Mouse (Mus musculus) brain, embryonic 14.5 days (tissue): ENCODE results near the gene Gja5.

Experiments
- CTCF ChIP-seq: fragments of 200-500 bp; IDR thresholded peaks from 2 replicates; pipeline ENCODE4 v1.5.1; 2012; ENCODE audit warnings: inconsistent platforms, mild to moderate bottlenecking, moderate library complexity, borderline replicate concordance; ENCODE audit not compliant: insufficient read depth, insufficient read length; ENCODE audit errors: extremely low read depth
- POLR2A ChIP-seq: fragments of 200-500 bp; IDR thresholded peaks from 2 replicates; pipeline ENCODE4 v1.6.1; 2012; ENCODE audit warnings: mild to moderate bottlenecking, inconsistent platforms, borderline replicate concordance; ENCODE audit not compliant: poor library complexity, insufficient read depth, insufficient read length, severe bottlenecking; ENCODE audit errors: extremely low read depth

DNA sequence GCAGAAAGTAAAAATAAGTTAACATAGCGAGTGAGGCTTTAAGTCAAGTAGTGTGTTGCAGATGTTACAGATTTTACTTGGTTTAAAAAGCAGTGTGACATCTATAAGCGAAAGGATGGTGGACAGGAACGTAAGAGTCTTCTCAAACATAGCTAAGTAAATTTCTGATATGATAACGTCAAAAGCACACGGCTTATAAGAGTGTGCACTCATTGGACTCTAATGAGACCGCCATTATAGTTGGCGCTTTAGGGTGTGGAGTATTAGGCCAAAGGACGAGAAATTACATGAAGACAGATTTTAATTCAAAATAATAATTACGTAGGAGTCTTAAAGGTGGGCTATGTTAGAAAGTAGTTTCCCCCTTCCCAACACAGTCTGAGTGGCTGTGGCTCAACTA is 1.1 kb downstream of the Gja5 start:
- no peak for TF ChIP-seq CTCF
- no peak for TF ChIP-seq POLR2A
